Mouse (Mus musculus) myocyte (in vitro differentiated cells): ENCODE measurements around the gene Irf6.

ENCODE experiments used
- CEBPB ChIP-seq: IDR thresholded peaks from 2 replicates; pipeline ENCODE4 v1.6.1; 2011; ENCODE audit warnings: mild to moderate bottlenecking, moderate library complexity; ENCODE audit not compliant: poor library complexity, insufficient read depth, severe bottlenecking
- E2F4 ChIP-seq: IDR thresholded peaks from one replicate; pipeline ENCODE4 v1.6.1; 2011; ENCODE audit warnings: mild to moderate bottlenecking, control low read depth, moderate library complexity; ENCODE audit not compliant: insufficient read depth
- MAX ChIP-seq: IDR thresholded peaks from one replicate; pipeline ENCODE4 v1.6.1; 2011; ENCODE audit warnings: low read depth, mild to moderate bottlenecking, control low read depth
- MYOG ChIP-seq, 3 experiments: IDR thresholded peaks; one replicate each; pipeline ENCODE4 v1.6.1; 2011; ENCODE audit warnings: control low read depth in 2 of 3, low read depth in 2 of 3, mild to moderate bottlenecking in 2 of 3; ENCODE audit not compliant: insufficient read length in 2 of 3, control insufficient read depth in 1 of 3, insufficient read depth in 1 of 3
- POLR2A ChIP-seq: IDR thresholded peaks from one replicate; pipeline ENCODE4 v1.6.1; 2011; ENCODE audit warnings: low read depth, mild to moderate bottlenecking, control low read depth, moderate library complexity; ENCODE audit not compliant: insufficient read length
- USF1 ChIP-seq: IDR thresholded peaks from one replicate; pipeline ENCODE4 v1.6.1; 2011; ENCODE audit warnings: low read depth, mild to moderate bottlenecking, control low read depth, moderate library complexity

DNA sequence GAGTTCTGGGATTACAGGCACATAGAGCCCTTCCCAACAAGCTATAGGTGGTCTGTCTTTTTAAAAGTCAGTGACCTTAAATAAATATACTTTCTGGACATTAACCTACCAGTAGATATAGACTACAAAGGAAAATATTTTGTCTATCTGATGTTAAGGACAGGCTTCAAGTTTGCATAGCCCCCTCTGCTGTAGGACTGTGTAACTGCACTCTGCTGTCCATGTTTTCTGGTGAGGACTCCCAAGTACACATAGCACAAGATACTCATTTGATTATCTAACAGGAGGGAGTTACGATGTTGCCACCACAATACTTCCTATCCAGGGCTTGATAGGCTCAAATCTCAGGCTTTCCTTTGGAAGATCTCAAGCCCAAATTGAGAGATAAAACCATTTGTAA, 19.2 kb upstream of the Irf6 start:
- TF ChIP-seq MYOG (IDR thresholded peaks at IDR 0.05; ENCODE audit: control insufficient read depth in 1 of 3, insufficient read depth in 1 of 3, insufficient read length in 2 of 3, low read depth in 2 of 3) (no peak), CEBPB (no peak), E2F4 (no peak), POLR2A (no peak), MAX (no peak), USF1 (no peak)
